Mouse (Mus musculus) neural tube, embryonic 15.5 days (tissue): ENCODE measurements at regions not wholly inside any gene's neighbourhood (a gene's known extent, or its start where the extent isn't known, plus 50 kb on each side); places are given as distances from the start of the nearest gene placed in this dataset.

ENCODE experiments used
- ATAC-seq: fragments of 200-750 bp; cut with Nextera tagmentation; 2 replicates; pipeline ENCODE4 v1.8.0; 2017; ENCODE audit warnings: mild to moderate bottlenecking, moderate TSS enrichment, moderate library complexity; ENCODE audit not compliant: low FRiP score
- H3K27ac ChIP-seq: fragments of 300-500 bp; sonication (generic); replicated peaks from 2 replicates; pipeline ENCODE4 v1.5.1; 2015; ENCODE audit warnings: mild to moderate bottlenecking, inconsistent platforms
- H3K27me3 ChIP-seq: fragments of 300-500 bp; sonication (generic); replicated peaks from 2 replicates; pipeline ENCODE4 v1.6.1; 2015; ENCODE audit warnings: inconsistent platforms
- H3K36me3 ChIP-seq: fragments of 300-500 bp; sonication (generic); 2 replicates; pipeline ENCODE4 v1.6.1; 2015; ENCODE audit warnings: inconsistent platforms
- H3K4me1 ChIP-seq: fragments of 300-500 bp; sonication (generic); 2 replicates; pipeline ENCODE4 v1.6.1; 2015; ENCODE audit warnings: inconsistent platforms
- H3K4me2 ChIP-seq: fragments of 300-500 bp; sonication (generic); 2 replicates; pipeline ENCODE4 v1.6.1; 2015; ENCODE audit warnings: inconsistent platforms, mild to moderate bottlenecking, moderate library complexity
- H3K4me3 ChIP-seq: fragments of 300-500 bp; sonication (generic); replicated peaks from 2 replicates; pipeline ENCODE4 v1.5.1; 2015; ENCODE audit warnings: mild to moderate bottlenecking, inconsistent platforms
- H3K9ac ChIP-seq: fragments of 300-500 bp; sonication (generic); replicated peaks from 2 replicates; pipeline ENCODE4 v1.6.1; 2015; ENCODE audit warnings: mild to moderate bottlenecking, inconsistent platforms
- H3K9me3 ChIP-seq: fragments of 300-500 bp; sonication (generic); replicated peaks from 2 replicates; pipeline ENCODE4 v1.6.1; 2016; ENCODE audit warnings: inconsistent platforms
- whole genome bisulfite sequencing: fragments of 180-500 bp; shearing (Covaris S2); methylation state at CpG from one replicate; pipeline ENCODE4 v1.1.7; 2015; ENCODE audit warnings: mixed read lengths; 5-methylcytosine and 5-hydroxymethylcytosine counted together

GRCm38 (mm10) chr12:77539661-77540431 is 301.9 kb downstream of the Fut8 start:
- whole genome bisulfite sequencing: 76% methylated on average over 10 of the region's 10 CpGs
- Histone ChIP-seq H3K4me1 (0 out of 2 replicates have a peak, but pooled peaks cover 3% of the 10 kb centered on the region), H3K9ac (no peak overlapping the region), H3K27me3 (no peaks in the 10 kb centered on the region), H3K4me3 (no peak overlapping the region), H3K36me3 (no peaks in the 10 kb centered on the region), H3K27ac (no peak overlapping the region), H3K9me3 (no peaks in the 10 kb centered on the region), H3K4me2 (no peak overlapping the region)
- ATAC-seq: no peak

DNA sequence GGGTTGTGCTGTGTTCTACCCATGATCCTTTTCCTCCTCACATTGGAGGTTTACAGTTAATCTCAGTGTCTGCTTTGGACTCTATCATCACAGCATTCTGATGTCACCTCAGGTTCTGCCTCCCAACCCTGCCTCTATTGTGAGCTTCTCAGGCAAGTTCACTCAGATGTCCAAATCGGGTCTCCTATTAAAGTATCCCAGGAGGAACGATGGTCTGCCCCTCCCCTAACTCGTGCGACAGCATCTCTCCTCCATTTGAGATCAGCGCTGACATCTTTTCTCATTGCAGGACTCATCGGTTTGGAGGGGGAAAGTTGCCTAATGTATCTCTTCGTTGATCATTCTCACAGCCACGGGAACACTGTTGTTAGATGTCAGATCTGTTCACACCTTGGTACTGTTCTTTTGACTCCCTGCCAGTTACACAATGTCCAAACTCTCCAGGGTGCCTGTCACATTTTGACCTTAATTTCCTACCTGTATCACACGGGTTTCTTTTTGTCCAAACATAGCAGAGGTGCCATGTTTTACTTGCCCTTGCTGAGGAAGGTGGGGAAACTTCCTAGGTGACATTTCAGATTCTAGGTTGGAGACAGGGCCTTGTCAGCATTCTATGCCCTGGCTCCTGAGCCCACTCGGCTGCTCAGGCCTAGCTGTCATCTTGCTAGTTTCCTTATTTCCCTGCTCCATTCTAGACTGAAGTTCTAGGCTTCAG is 303.3 kb downstream of the Fut8 start:
- H3K4me3 ChIP-seq: no peak overlapping the region
- no peaks in the 10 kb centered on the region for H3K27me3 ChIP-seq
- H3K9ac ChIP-seq: no peak overlapping the region
- H3K9me3 ChIP-seq: no peaks in the 10 kb centered on the region
- no peak overlapping the region for H3K4me2 ChIP-seq
- H3K4me1 ChIP-seq: 0 out of 2 replicates have a peak, but pooled peaks cover 3% of the 10 kb centered on the region
- no peaks in the 10 kb centered on the region for H3K36me3 ChIP-seq
- no peak overlapping the region for H3K27ac ChIP-seq
- no peak for ATAC-seq
- 88% methylated on average over 10 of the region's 10 CpGs for WGBS

- ATAC-seq: no peak
- Histone ChIP-seq H3K27me3 (no peaks in the 10 kb centered on the region), H3K27ac (no peak overlapping the region), H3K9me3 (no peaks in the 10 kb centered on the region), H3K9ac (no peak overlapping the region), H3K4me2 (no peak overlapping the region), H3K4me1 (0 out of 2 replicates have a peak, but pooled peaks cover 3% of the 10 kb centered on the region), H3K4me3 (no peak overlapping the region), H3K36me3 (no peaks in the 10 kb centered on the region)
- 83% methylated on average over 4 of the region's 4 CpGs for WGBS
Measured at GRCm38 (mm10) chr12:77541826-77542225, 303.9 kb downstream of the Fut8 start.

GRCm38 (mm10) chr12:77543651-77544050 is 305.7 kb downstream of the Fut8 start:
- Histone ChIP-seq H3K4me3 (no peak overlapping the region), H3K9ac (no peak overlapping the region), H3K36me3 (no peaks in the 10 kb centered on the region), H3K27me3 (no peaks in the 10 kb centered on the region), H3K4me2 (no peak overlapping the region), H3K27ac (no peak overlapping the region), H3K4me1 (0 out of 2 replicates have a peak, but pooled peaks cover 3% of the 10 kb centered on the region), H3K9me3 (no peaks in the 10 kb centered on the region)
- 86% methylated on average over 6 of the region's 6 CpGs for WGBS
- no peak for ATAC-seq

GRCm38 (mm10) chr12:77546165-77546564 is 308.2 kb downstream of the Fut8 start:
- Histone ChIP-seq H3K4me3 (no peak overlapping the region), H3K9ac (no peak overlapping the region), H3K27ac (no peak overlapping the region), H3K36me3 (no peaks in the 10 kb centered on the region), H3K9me3 (no peaks in the 10 kb centered on the region), H3K4me1 (0 out of 2 replicates have a peak, but pooled peaks cover 3% of the 10 kb centered on the region), H3K4me2 (no peak overlapping the region), H3K27me3 (no peaks in the 10 kb centered on the region)
- WGBS: 58% methylated on average over 2 of the region's 2 CpGs
- ATAC-seq: no peak

- H3K9ac ChIP-seq: no peak overlapping the region
- H3K27me3 ChIP-seq: 0 out of 2 replicates have a peak, but pooled peaks cover 1% of the 10 kb centered on the region
- no peak overlapping the region for H3K4me2 ChIP-seq
- no peak overlapping the region for H3K4me3 ChIP-seq
- no peak overlapping the region for H3K27ac ChIP-seq
- no peaks in the 10 kb centered on the region for H3K9me3 ChIP-seq
- ATAC-seq: no peak
- 14% methylated on average over 3 of the region's 3 CpGs for WGBS
- no peaks in the 10 kb centered on the region for H3K4me1 ChIP-seq
- H3K36me3 ChIP-seq: no peaks in the 10 kb centered on the region
Measured at GRCm38 (mm10) chr12:77568286-77568685, 330.4 kb downstream of the Fut8 start.

GRCm38 (mm10) chr12:77570501-77570900 is 332.6 kb downstream of the Fut8 start:
- Histone ChIP-seq H3K36me3 (no peaks in the 10 kb centered on the region), H3K27me3 (0 out of 2 replicates have a peak, but pooled peaks cover 2% of the 10 kb centered on the region), H3K4me1 (0 out of 2 replicates have a peak, but pooled peaks cover 3% of the 10 kb centered on the region), H3K9me3 (no peaks in the 10 kb centered on the region), H3K27ac (no peak overlapping the region), H3K9ac (no peak overlapping the region), H3K4me2 (no peak overlapping the region), H3K4me3 (no peak overlapping the region)
- 91% methylated on average over 3 of the region's 3 CpGs for WGBS
- ATAC-seq: no peak

- Histone ChIP-seq H3K4me1 (0 out of 2 replicates have a peak, but pooled peaks cover 3% of the 10 kb centered on the region), H3K9me3 (no peaks in the 10 kb centered on the region), H3K27ac (no peak overlapping the region), H3K4me2 (no peak overlapping the region), H3K36me3 (no peaks in the 10 kb centered on the region), H3K27me3 (0 out of 2 replicates have a peak, but pooled peaks cover 2% of the 10 kb centered on the region), H3K9ac (no peak overlapping the region), H3K4me3 (no peak overlapping the region)
- ATAC-seq: no peak
- 67% methylated on average over 5 of the region's 5 CpGs for WGBS
Measured at GRCm38 (mm10) chr12:77571071-77571470, 333.1 kb downstream of the Fut8 start.

DNA sequence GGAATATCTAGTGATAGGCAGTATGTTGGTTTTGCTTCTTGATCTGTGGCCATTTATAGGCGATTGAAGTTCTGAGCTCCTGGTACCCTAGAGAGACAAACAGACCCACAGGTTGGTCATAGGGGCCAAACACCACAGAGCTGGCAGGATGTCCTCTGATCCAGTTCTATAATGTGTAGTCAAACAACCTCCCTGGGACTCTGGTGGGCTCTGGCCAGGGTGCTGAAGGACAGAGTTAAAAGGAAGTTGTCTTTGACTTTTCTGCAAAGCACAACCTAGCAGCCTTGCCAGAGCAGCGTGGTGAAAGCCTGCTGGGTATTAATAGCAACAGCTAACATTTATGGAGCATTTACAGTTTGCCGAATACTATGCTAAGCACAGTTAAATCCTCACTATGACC is 337.1 kb downstream of the Fut8 start:
- Histone ChIP-seq H3K4me3 (no peak overlapping the region), H3K27me3 (0 out of 2 replicates have a peak, but pooled peaks cover 2% of the 10 kb centered on the region), H3K9ac (no peak overlapping the region), H3K4me1 (0 out of 2 replicates have a peak, but pooled peaks cover 3% of the 10 kb centered on the region), H3K4me2 (no peak overlapping the region), H3K9me3 (no peaks in the 10 kb centered on the region), H3K36me3 (no peaks in the 10 kb centered on the region), H3K27ac (no peak overlapping the region)
- no peak for ATAC-seq
- WGBS: 70% methylated on average over 3 of the region's 3 CpGs

DNA sequence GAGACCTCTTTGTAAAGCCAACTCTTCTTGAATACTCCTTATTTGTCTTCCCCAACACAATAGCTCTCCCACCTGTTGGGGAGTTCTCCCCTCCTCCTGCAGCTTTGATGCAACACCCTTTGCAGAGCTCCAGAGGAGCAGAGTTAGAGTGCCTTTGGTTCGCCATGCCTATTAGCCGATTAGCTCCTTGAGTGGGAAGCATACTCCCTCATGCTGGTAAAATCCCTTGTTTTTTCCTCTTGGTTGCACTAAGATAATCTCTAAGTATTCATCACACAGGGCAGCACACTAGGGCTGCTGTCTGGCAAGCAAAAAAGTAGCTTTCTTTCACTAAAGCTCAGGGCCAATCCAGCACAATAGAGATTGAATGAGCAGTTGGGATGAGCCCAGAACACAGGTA is 350.4 kb downstream of the Fut8 start:
- WGBS: 49% methylated on average over 2 of the region's 2 CpGs
- ATAC-seq: no peak
- Histone ChIP-seq H3K9me3 (no peaks in the 10 kb centered on the region), H3K4me1 (no peaks in the 10 kb centered on the region), H3K4me2 (no peak overlapping the region), H3K36me3 (no peaks in the 10 kb centered on the region), H3K27me3 (no peaks in the 10 kb centered on the region), H3K4me3 (no peak overlapping the region), H3K27ac (no peak overlapping the region), H3K9ac (no peak overlapping the region)

DNA sequence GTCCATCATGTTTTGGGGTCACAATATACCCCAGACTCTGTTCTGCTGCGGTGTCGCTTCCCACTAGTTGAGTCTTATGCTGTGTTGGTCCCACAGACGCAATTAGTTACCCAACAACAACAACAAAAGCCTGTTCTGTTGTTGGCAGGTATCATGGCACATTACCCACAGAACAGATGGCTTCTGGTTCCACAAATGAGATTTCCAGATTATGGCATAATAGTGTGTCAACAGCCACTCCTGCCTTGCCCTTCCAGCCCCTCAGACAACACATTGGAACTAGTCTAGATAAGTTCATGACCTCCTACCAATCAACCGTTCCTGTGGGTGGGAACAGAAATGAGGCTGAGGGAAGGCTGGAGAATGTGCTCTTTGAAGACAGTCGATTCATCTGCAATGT is 351.5 kb downstream of the Fut8 start:
- H3K36me3 ChIP-seq: no peaks in the 10 kb centered on the region
- H3K4me2 ChIP-seq: no peak overlapping the region
- WGBS: 77% methylated on average over 5 of the region's 5 CpGs
- no peak overlapping the region for H3K4me3 ChIP-seq
- H3K9ac ChIP-seq: no peak overlapping the region
- H3K27me3 ChIP-seq: no peaks in the 10 kb centered on the region
- H3K4me1 ChIP-seq: no peaks in the 10 kb centered on the region
- H3K9me3 ChIP-seq: no peaks in the 10 kb centered on the region
- no peak for ATAC-seq
- H3K27ac ChIP-seq: no peak overlapping the region

- no peak for ATAC-seq
- H3K27me3 ChIP-seq: no peaks in the 10 kb centered on the region
- no peak overlapping the region for H3K27ac ChIP-seq
- H3K9ac ChIP-seq: no peak overlapping the region
- H3K4me3 ChIP-seq: no peak overlapping the region
- peaks cover 11% of the 10 kb centered on the region; the same call in 1 of the 2 replicates for H3K4me1 ChIP-seq
- no peak overlapping the region for H3K4me2 ChIP-seq
- H3K9me3 ChIP-seq: no peaks in the 10 kb centered on the region
- H3K36me3 ChIP-seq: no peaks in the 10 kb centered on the region
- WGBS: 93% methylated on average over 1 of the region's 1 CpGs
Measured at GRCm38 (mm10) chr12:77594092-77594491, 356.2 kb downstream of the Fut8 start.
